Mouse (Mus musculus) heart, embryonic 13.5 days (tissue): ENCODE data around the gene Ifnb1. TPM values are rescaled to one million over a fixed set of nuclear protein-coding genes. Genes with fewer than 3 reads are reported as not detected.

Source experiments
- polyA plus RNA-seq: library from polyadenylated mRNA; unstranded; fragments of >200 nt; fragmentation: Nextera tagmentation; extraction: Ambion mirVana; gene quantifications from 2 replicates; pipeline ENCODE4 v1.2.1, GENCODE M21; 2015

The Ifnb1 gene
- polyA plus RNA-seq, 1 experiment from 2014 or later = not detected

Other genes starting within 250 kb of the Ifnb1 start
- 9.3 and 10.4 TPM in 2 replicates for gene Hacd4, start 83.8 kb downstream of the Ifnb1 start, polyA plus RNA-seq
- not detected in 2 replicates for gene Ifna15, start 35.5 kb upstream of the Ifnb1 start, polyA plus RNA-seq
- not detected in 2 replicates for gene Ifna14, start 49.0 kb upstream of the Ifnb1 start, polyA plus RNA-seq
- gene Ifna9, start 69.6 kb upstream of the Ifnb1 start, polyA plus RNA-seq = not detected in 2 replicates
- not detected in 2 replicates for gene Ifna12, start 80.6 kb upstream of the Ifnb1 start, polyA plus RNA-seq
- not detected in 2 replicates for gene C87499, start 111.6 kb upstream of the Ifnb1 start, polyA plus RNA-seq
- not detected in 2 replicates for gene Ifna13, start 121.7 kb upstream of the Ifnb1 start, polyA plus RNA-seq
- gene Ifna16, start 154.2 kb upstream of the Ifnb1 start, polyA plus RNA-seq = not detected in 2 replicates
- gene Ifna2, start 161.1 kb upstream of the Ifnb1 start, polyA plus RNA-seq = not detected in 2 replicates
- gene Ifnab, start 168.6 kb upstream of the Ifnb1 start, polyA plus RNA-seq = not detected in 2 replicates
- gene Gm26566, start 199.0 kb upstream of the Ifnb1 start, polyA plus RNA-seq = 0.33 and 0.84 TPM in 2 replicates
- gene Klhl9, start 199.7 kb upstream of the Ifnb1 start, polyA plus RNA-seq = 70.7 and 76.5 TPM in 2 replicates
- not detected in 2 replicates for gene Gm13271, start 232.1 kb upstream of the Ifnb1 start, polyA plus RNA-seq
- gene Gm13283, start 237.3 kb upstream of the Ifnb1 start, polyA plus RNA-seq = 0.20 and 0.31 TPM in 2 replicates